Mouse (Mus musculus) layer of hippocampus, adult 18-20 months (tissue): ENCODE measurements around the gene Scube3. TPM values are rescaled to one million over a fixed set of nuclear protein-coding genes. Genes with fewer than 3 reads are reported as not detected.
A peak's percentile ranks its signal among the peaks of the same experiment; 100 is the strongest.

Experiments
- DNase-seq, 2 experiments: peaks; one replicate each; pipeline ENCODE4 v3.0.0; 2022; ENCODE audit warnings: low spot score in 2 of 2
- total RNA-seq, 2 experiments: library from RNA; stranded (reverse); gene quantifications; 2 replicates each; pipeline ENCODE4 v1.2.3; 2021

Gene Scube3
- total RNA-seq, 2 experiments from 2014 or later: 1.3 to 1.9 TPM

DNA sequence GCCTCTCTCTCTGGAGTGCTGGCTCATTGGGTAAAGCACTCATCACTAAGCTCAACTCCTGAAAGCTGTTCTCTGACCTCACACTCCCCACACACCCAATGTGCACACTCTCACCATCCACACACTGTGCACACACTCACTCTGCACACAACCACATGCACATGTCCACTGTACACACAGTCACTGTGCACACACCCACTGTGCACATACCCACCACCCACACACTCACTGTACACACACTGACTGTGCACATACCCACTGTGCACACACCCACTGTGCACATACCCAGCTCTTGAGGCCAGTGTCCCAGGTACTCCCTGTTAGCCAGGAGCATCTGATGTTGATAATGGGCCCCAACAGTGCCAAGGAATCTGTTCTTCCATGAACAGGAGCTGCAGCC is 10.8 kb upstream of the Scube3 start:
- no peak for DNase-seq

GRCm38 (mm10) chr17:28133193-28133592 is 8.7 kb upstream of the Scube3 start:
- DNase-seq: peak; percentile 19 to 63

GRCm38 (mm10) chr17:28135496-28135895 is 6.4 kb upstream of the Scube3 start:
- no peak for DNase-seq

GRCm38 (mm10) chr17:28136266-28136665 is 5.7 kb upstream of the Scube3 start:
- DNase-seq: no peak

GRCm38 (mm10) chr17:28138013-28138412 is 3.9 kb upstream of the Scube3 start:
- DNase-seq: no peak

GRCm38 (mm10) chr17:28138685-28139084 is 3.3 kb upstream of the Scube3 start:
- no peak for DNase-seq

- no peak for DNase-seq
Measured at GRCm38 (mm10) chr17:28140431-28141204, 1.3 kb upstream of the Scube3 start.

DNA sequence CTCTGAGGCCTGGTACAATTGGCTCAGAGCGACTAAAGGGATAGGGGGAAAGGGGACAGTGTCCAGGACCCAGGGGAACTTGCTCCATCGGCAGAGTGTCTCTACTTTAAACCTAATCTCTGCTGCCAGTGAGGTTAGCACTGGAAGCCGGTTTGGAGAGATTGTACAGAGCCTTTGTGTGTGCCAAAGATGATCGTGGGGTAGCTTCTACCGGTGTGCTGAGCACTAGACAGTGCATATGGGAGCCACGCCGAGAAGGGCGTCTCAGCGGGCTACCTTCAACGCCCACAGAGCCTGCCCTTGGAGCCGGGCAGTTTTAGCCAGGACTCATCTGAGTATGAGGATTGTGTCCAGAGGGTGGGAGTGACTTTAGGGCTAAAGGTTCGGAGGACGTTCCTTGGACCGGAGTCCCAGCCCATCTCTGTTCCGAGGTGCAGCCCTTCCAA is 713 bp upstream of the Scube3 start:
- no peak for DNase-seq

GRCm38 (mm10) chr17:28142700-28143610 is 1.0 kb downstream of the Scube3 start:
- no peak for DNase-seq

DNA sequence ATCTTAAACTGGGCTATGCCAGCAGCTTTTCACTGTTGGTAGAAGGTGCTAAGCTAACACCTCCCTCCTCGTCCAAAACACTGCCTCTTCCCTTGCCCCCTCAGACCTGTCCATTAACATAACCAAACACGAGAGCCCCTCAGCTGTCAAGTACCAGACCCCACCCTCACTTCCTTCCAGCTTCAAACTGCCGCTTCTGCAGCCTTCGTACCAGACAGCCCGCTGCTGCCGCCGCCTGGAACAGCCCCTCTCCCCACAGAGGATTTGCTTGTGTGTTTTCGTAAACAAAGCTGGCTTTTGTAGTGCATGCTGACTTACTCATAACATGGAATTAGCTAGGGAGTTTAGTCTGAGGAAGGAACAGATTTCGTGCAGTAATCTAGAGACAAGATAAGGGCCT is 1.8 kb downstream of the Scube3 start:
- no peak for DNase-seq

GRCm38 (mm10) chr17:28144241-28144640 is 2.3 kb downstream of the Scube3 start:
- no peak for DNase-seq

GRCm38 (mm10) chr17:28148288-28148687 is 6.3 kb downstream of the Scube3 start:
- no peak for DNase-seq

- no peak for DNase-seq
Measured at GRCm38 (mm10) chr17:28149734-28150133, 7.8 kb downstream of the Scube3 start.

- DNase-seq: no peak
Measured at GRCm38 (mm10) chr17:28150456-28150855, 8.5 kb downstream of the Scube3 start.

DNA sequence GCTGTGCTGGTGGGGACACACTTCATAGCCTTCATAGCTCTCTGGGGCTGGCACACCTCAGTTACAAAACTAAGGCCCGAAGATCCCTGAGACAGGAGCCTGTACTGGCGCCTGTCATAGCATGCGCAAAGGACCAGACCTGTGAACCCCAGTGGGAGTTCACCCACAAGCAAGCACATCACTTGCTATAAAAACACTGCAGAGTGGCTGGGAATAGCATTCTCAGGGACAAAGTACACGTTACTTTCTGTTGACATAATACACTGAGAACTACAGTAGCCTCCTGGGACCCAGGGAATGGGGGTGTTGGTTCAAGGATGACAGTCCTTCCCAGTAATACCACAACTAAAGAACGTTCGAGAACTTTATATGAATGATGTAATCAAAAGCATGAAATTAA is 11.2 kb downstream of the Scube3 start:
- no peak for DNase-seq

DNA sequence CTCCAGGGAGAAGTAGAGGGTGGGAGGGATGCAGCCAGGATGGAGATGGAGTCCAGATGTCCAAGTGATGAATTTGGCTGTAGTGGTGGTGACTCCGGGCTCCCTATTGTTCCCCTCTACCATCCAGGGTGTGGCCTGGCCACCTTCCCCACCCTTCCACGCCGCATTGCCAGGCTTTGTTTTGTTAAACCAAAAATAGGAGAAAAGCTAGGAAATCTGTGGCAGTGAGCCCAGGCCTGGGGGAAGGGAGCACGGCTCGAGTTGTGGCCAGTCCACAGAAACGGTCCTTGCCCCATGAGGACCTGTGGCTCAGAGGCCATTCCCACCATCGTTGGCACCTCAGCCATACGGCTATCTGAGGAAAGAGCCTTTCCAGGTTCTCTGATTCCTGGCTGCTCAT is 13.0 kb downstream of the Scube3 start:
- no peak for DNase-seq

GRCm38 (mm10) chr17:28160361-28160760 is 18.4 kb downstream of the Scube3 start:
- no peak for DNase-seq

DNA sequence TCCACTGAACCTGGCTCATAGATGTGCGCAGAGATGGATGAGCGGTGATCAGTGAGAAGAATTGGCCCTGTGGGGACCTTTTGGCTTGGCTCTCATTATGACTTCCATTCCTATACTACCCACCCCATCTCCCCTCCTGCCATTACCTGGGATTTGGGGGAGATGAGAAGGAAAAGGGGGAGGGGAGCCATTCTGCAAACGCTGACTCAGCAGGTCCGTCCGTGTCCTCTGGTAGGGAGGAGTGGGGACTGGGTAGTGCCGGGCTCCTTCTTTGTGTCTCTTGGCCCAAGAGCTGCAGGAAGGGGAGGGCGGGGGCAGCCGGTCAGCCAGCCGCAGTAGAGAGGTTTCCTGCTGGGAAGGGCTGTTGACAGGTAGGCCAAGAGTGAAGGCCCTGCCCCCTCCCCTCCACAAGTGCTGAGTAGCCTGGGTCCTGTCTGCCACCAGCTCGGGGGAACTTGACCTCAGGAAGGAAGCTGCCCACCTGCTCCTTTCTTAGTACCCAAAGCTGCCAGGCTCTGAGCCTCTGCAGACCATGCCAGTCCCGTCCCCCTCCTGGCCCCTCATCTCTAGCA is 19.5 kb downstream of the Scube3 start:
- DNase-seq: no peak

DNA sequence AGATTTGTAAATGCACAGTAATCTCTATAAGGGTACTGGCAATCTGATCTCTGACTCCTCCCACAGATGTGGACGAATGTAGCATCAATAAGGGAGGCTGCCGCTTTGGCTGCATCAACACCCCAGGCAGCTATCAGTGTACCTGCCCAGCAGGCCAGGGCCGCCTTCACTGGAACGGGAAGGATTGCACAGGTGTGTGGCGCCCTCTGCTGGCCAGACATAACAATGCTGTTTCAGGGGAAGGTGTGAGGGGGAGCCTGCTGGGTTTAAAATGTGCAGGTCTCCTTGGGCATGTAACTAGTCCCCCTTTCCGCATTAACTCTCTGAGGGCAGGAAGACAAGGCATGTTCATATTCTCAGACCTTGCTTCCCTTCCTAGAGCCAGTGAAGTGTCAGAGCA is 21.7 kb downstream of the Scube3 start:
- peak; percentile 67 to 78 for DNase-seq

- DNase-seq: peak in 1 of 2 experiments; percentile 68
Measured at GRCm38 (mm10) chr17:28170460-28171305, 28.7 kb downstream of the Scube3 start.

- DNase-seq: no peak
Measured at GRCm38 (mm10) chr17:28172690-28173089, 30.7 kb downstream of the Scube3 start.
